Mouse (Mus musculus): ENCODE data around the gene Nop56. TPM values are rescaled to one million over a fixed set of nuclear protein-coding genes. Genes with fewer than 3 reads are reported as not detected.
A peak's percentile ranks its signal among the peaks of the same experiment; 100 is the strongest.

Gene Nop56
- 103 and 150 TPM in 2 replicates for polyA plus RNA-seq (2015; fragmentation: Nextera tagmentation; extraction: Ambion mirVana)

GRCm38 (mm10) chr2:130274149-130274861 lies at the start of gene Nop56:
Gene Nop56 (plus strand): TSS chr2:130274430.
- peak; percentile 96 for ATAC-seq (replicated peaks; ENCODE audit: insufficient number of reproducible peaks, insufficient read depth, low FRiP score, low read depth)
- Histone ChIP-seq H3K36me3 (peaks cover 36% of the 10 kb centered on the region), H3K27me3 (no peaks in the 10 kb centered on the region), H3K4me1 (replicated peaks) (peaks cover 33% of the 10 kb centered on the region), H3K27ac (peak within 1 kb of the TSS; percentile 95), H3K4me3 (peak within 1 kb of the TSS; percentile 100), H3K9ac (peak within 1 kb of the TSS; percentile 98), H3K4me2 (peak within 1 kb of the TSS; percentile 84), H3K9me3 (replicated peaks) (no peaks in the 10 kb centered on the region)
- under 1% methylated on average over 68 of the region's 68 CpGs for WGBS

GRCm38 (mm10) chr2:130246912-130247311 lies 27.3 kb upstream of the Nop56 start:
- no peak for ATAC-seq (replicated peaks; ENCODE audit: insufficient number of reproducible peaks, insufficient read depth, low FRiP score, low read depth)
- Histone ChIP-seq H3K4me1 (replicated peaks) (no peaks in the 10 kb centered on the region), H3K36me3 (no peaks in the 10 kb centered on the region), H3K4me2 (no peak overlapping the region), H3K4me3 (no peak overlapping the region), H3K9me3 (replicated peaks) (no peaks in the 10 kb centered on the region), H3K27ac (no peak overlapping the region), H3K9ac (no peak overlapping the region), H3K27me3 (no peaks in the 10 kb centered on the region)
- WGBS = 53% methylated on average over 9 of the region's 9 CpGs

GRCm38 (mm10) chr2:130248226-130248625 lies 26.0 kb upstream of the Nop56 start:
- Histone ChIP-seq H3K9ac (no peak overlapping the region), H3K27ac (no peak overlapping the region)
- no peak for ATAC-seq (replicated peaks; ENCODE audit: insufficient number of reproducible peaks, insufficient read depth, low FRiP score, low read depth)

GRCm38 (mm10) chr2:130256762-130257161 lies 17.5 kb upstream of the Nop56 start:
- no peaks in the 10 kb centered on the region for H3K27me3 ChIP-seq
- no peak overlapping the region for H3K4me2 ChIP-seq
- no peaks in the 10 kb centered on the region for H3K9me3 ChIP-seq (replicated peaks)
- no peak overlapping the region for H3K27ac ChIP-seq
- no peak for ATAC-seq (replicated peaks; ENCODE audit: insufficient number of reproducible peaks, insufficient read depth, low FRiP score, low read depth)
- H3K9ac ChIP-seq = no peak overlapping the region
- no peak overlapping the region for H3K4me3 ChIP-seq
- 62% methylated on average over 4 of the region's 4 CpGs for WGBS
- no peaks in the 10 kb centered on the region for H3K4me1 ChIP-seq (replicated peaks)
- no peaks in the 10 kb centered on the region for H3K36me3 ChIP-seq

More at GRCm38 (mm10) chr2:130248226-130248625, 26.0 kb upstream of the Nop56 start:
- Histone ChIP-seq H3K4me3 (no peak overlapping the region), H3K36me3 (no peaks in the 10 kb centered on the region), H3K4me2 (no peak overlapping the region), H3K4me1 (replicated peaks) (no peaks in the 10 kb centered on the region), H3K9me3 (replicated peaks) (no peaks in the 10 kb centered on the region), H3K27me3 (no peaks in the 10 kb centered on the region)
- 47% methylated on average over 7 of the region's 7 CpGs for WGBS

- Histone ChIP-seq H3K9me3 (replicated peaks) (no peaks in the 10 kb centered on the region), H3K27ac (no peak overlapping the region), H3K27me3 (peaks cover 7% of the 10 kb centered on the region; the same call in 1 of the 2 replicates), H3K4me1 (replicated peaks) (no peaks in the 10 kb centered on the region), H3K36me3 (no peaks in the 10 kb centered on the region), H3K4me3 (no peak overlapping the region), H3K9ac (no peak overlapping the region), H3K4me2 (no peak overlapping the region)
- no peak for ATAC-seq (replicated peaks; ENCODE audit: insufficient number of reproducible peaks, insufficient read depth, low FRiP score, low read depth)
- 73% methylated on average over 4 of the region's 4 CpGs for WGBS
Observed at GRCm38 (mm10) chr2:130260822-130261221, 13.4 kb upstream of the Nop56 start.

DNA sequence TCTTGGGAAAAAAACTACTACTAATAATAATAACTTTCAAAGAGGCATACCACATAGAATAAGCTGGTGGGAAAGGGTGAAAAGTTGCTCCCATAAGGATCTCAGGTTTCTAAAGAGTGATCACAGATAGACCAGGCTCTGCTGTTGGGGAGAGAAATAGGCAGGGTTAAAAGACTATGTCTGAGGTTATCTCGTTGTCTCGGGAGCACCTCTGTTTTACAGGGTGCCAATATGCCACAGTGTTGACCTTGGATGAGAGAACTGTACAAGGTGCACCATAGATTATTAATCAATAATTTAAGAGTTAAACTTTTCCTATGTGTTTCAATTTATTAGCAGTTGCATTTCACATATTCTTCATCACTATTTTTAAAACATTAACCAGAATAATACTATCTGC lies 12.3 kb upstream of the Nop56 start:
- no peak overlapping the region for H3K9ac ChIP-seq
- H3K27ac ChIP-seq = no peak overlapping the region
- 74% methylated on average over 2 of the region's 2 CpGs for WGBS
- peaks cover 7% of the 10 kb centered on the region; the same call in 1 of the 2 replicates for H3K27me3 ChIP-seq
- H3K4me3 ChIP-seq = no peak overlapping the region
- no peak overlapping the region for H3K4me2 ChIP-seq
- no peaks in the 10 kb centered on the region for H3K36me3 ChIP-seq
- ATAC-seq (replicated peaks; ENCODE audit: insufficient number of reproducible peaks, insufficient read depth, low FRiP score, low read depth) = no peak
- no peaks in the 10 kb centered on the region for H3K9me3 ChIP-seq (replicated peaks)
- H3K4me1 ChIP-seq (replicated peaks) = no peaks in the 10 kb centered on the region

- Histone ChIP-seq H3K36me3 (no peaks in the 10 kb centered on the region), H3K9ac (no peak overlapping the region), H3K4me1 (replicated peaks) (no peaks in the 10 kb centered on the region), H3K4me2 (no peak overlapping the region), H3K27me3 (peaks cover 7% of the 10 kb centered on the region; the same call in 1 of the 2 replicates), H3K9me3 (replicated peaks) (no peaks in the 10 kb centered on the region), H3K4me3 (no peak overlapping the region), H3K27ac (no peak overlapping the region)
- no peak for ATAC-seq (replicated peaks; ENCODE audit: insufficient number of reproducible peaks, insufficient read depth, low FRiP score, low read depth)
- 18% methylated on average over 2 of the region's 2 CpGs for WGBS
Observed at GRCm38 (mm10) chr2:130262398-130262797, 11.8 kb upstream of the Nop56 start.

- H3K4me3 ChIP-seq = no peak overlapping the region
- ATAC-seq (replicated peaks; ENCODE audit: insufficient number of reproducible peaks, insufficient read depth, low FRiP score, low read depth) = no peak
- 82% methylated on average over 1 of the region's 1 CpGs for WGBS
- H3K27me3 ChIP-seq = peaks cover 7% of the 10 kb centered on the region; the same call in 1 of the 2 replicates
- no peaks in the 10 kb centered on the region for H3K9me3 ChIP-seq (replicated peaks)
- no peak overlapping the region for H3K27ac ChIP-seq
- no peak overlapping the region for H3K4me2 ChIP-seq
- H3K9ac ChIP-seq = no peak overlapping the region
- no peaks in the 10 kb centered on the region for H3K36me3 ChIP-seq
- no peaks in the 10 kb centered on the region for H3K4me1 ChIP-seq (replicated peaks)
Observed at GRCm38 (mm10) chr2:130265520-130265919, 8.7 kb upstream of the Nop56 start.

DNA sequence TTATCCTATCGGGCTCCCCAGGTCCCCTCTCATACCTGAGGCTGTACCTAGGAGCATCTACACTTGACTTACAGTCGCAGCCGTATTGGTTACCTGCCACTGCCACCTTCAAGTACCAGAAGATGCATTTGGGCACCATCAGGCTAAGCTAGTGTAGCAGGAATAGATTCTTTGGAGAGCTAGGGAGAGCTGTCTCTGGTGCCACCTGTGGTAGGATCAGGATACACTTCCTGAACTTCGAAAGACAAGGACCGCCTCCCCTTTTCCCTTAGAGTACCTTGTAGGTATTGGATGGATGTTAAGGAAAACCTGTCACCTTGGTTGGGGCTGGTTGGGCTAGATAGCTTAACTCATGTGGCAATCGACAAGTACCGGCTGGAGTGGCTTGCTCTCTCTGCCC lies 6.2 kb upstream of the Nop56 start:
- Histone ChIP-seq H3K27ac (no peak overlapping the region), H3K4me1 (replicated peaks) (peaks cover 2% of the 10 kb centered on the region), H3K4me3 (no peak overlapping the region), H3K27me3 (peaks cover 7% of the 10 kb centered on the region; the same call in 1 of the 2 replicates), H3K36me3 (no peaks in the 10 kb centered on the region), H3K9me3 (replicated peaks) (no peaks in the 10 kb centered on the region), H3K4me2 (no peak overlapping the region), H3K9ac (no peak overlapping the region)
- no peak for ATAC-seq (replicated peaks; ENCODE audit: insufficient number of reproducible peaks, insufficient read depth, low FRiP score, low read depth)
- 65% methylated on average over 7 of the region's 7 CpGs for WGBS

GRCm38 (mm10) chr2:130273732-130274131 lies 498 bp upstream of the Nop56 start:
- peak overlapping the region; percentile 100 for H3K4me3 ChIP-seq
- H3K4me2 ChIP-seq = peak overlapping the region; percentile 84
- H3K27me3 ChIP-seq = no peaks in the 10 kb centered on the region
- ATAC-seq (replicated peaks; ENCODE audit: insufficient number of reproducible peaks, insufficient read depth, low FRiP score, low read depth) = no peak
- WGBS = 2% methylated on average over 14 of the region's 14 CpGs
- no peaks in the 10 kb centered on the region for H3K9me3 ChIP-seq (replicated peaks)
- H3K27ac ChIP-seq = peak overlapping the region; percentile 95
- H3K9ac ChIP-seq = peak overlapping the region; percentile 83
- H3K4me1 ChIP-seq (replicated peaks) = peaks cover 33% of the 10 kb centered on the region
- peaks cover 33% of the 10 kb centered on the region for H3K36me3 ChIP-seq

- H3K36me3 ChIP-seq = peaks cover 42% of the 10 kb centered on the region
- H3K4me1 ChIP-seq (replicated peaks) = peaks cover 33% of the 10 kb centered on the region
- H3K4me3 ChIP-seq = peak overlapping the region; percentile 100
- peak overlapping the region; percentile 84 for H3K4me2 ChIP-seq
- H3K9me3 ChIP-seq (replicated peaks) = no peaks in the 10 kb centered on the region
- under 1% methylated on average over 10 of the region's 10 CpGs for WGBS
- no peak for ATAC-seq (replicated peaks; ENCODE audit: insufficient number of reproducible peaks, insufficient read depth, low FRiP score, low read depth)
- H3K27me3 ChIP-seq = no peaks in the 10 kb centered on the region
- H3K27ac ChIP-seq = peak overlapping the region; percentile 95
- peak overlapping the region; percentile 98 for H3K9ac ChIP-seq
Observed at GRCm38 (mm10) chr2:130274862-130275261, 632 bp downstream of the Nop56 start.

GRCm38 (mm10) chr2:130275649-130276048 lies 1.4 kb downstream of the Nop56 start:
- no peaks in the 10 kb centered on the region for H3K27me3 ChIP-seq
- H3K4me2 ChIP-seq = peak overlapping the region; percentile 84
- H3K27ac ChIP-seq = no peak overlapping the region
- peaks cover 33% of the 10 kb centered on the region for H3K4me1 ChIP-seq (replicated peaks)
- H3K9me3 ChIP-seq (replicated peaks) = no peaks in the 10 kb centered on the region
- peaks cover 49% of the 10 kb centered on the region for H3K36me3 ChIP-seq
- 54% methylated on average over 6 of the region's 6 CpGs for WGBS
- H3K4me3 ChIP-seq = peak overlapping the region; percentile 100
- no peak for ATAC-seq (replicated peaks; ENCODE audit: insufficient number of reproducible peaks, insufficient read depth, low FRiP score, low read depth)
- H3K9ac ChIP-seq = no peak overlapping the region

Data from heart, embryonic 15.5 days (tissue).